In the genomic region with DNA sequence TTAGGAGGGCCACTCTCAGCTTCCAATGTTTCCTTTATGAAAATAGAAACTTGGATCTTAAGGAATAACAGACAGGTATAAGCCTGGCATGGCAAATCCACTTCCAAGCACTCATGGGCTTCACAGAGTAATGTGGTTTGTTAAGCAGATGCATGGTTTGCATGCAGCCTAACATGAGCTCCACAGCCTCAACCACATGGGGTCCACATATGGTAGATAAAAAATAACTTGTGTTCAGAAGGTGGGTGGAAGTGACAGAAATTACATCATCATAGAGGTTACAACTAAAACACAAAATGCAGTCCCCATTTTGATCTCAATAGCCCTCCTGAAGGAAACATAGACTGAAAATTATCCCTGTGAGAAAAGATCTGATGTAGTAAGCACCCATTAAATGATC, we compare ENCODE assay signal across 18 mouse cellular contexts.
A peak's percentile ranks its signal among the peaks of the same experiment; 100 is the strongest.
DNase-seq lines count a peak whose midpoint lies in the region; ATAC-seq and TF ChIP-seq lines count a peak whose summit lies in the region.
"Had no signal": no experiment of that assay in that cellular context is flagged by ENCODE, and none has a peak within 500 bp of the region (broad histone marks: within the 10 kb centered on the region; RNA-seq: fewer than 3 reads in every experiment).

No protein-coding gene starts in this region.

- no peak for ATAC-seq in neural tube, embryonic 15.5 days (ENCODE audit: low FRiP score)

- H3K36me3 ChIP-seq in neural tube, embryonic 15.5 days, result no peaks in the 10 kb centered on the region
- H3K36me3 ChIP-seq: embryonic facial prominence, embryonic 13.5 days; forebrain, embryonic 12.5 days; heart, embryonic 10.5 days; hindbrain, embryonic 13.5 days had no signal

- no peak overlapping the region for H3K4me3 ChIP-seq in layer of hippocampus, adult 2 months
- no peak overlapping the region for H3K4me3 ChIP-seq in neural tube, embryonic 15.5 days (replicated peaks)
- H3K4me3 ChIP-seq: embryonic facial prominence, embryonic 13.5 days; forebrain, embryonic 12.5 days; heart, embryonic 10.5 days; hindbrain, embryonic 13.5 days had no signal

- H3K9ac ChIP-seq in neural tube, embryonic 15.5 days (replicated peaks), result no peak overlapping the region
- H3K9ac ChIP-seq: embryonic facial prominence, embryonic 13.5 days; forebrain, embryonic 12.5 days; hindbrain, embryonic 13.5 days had no signal

- H3K9me3 ChIP-seq in neural tube, embryonic 15.5 days (replicated peaks), result no peaks in the 10 kb centered on the region
- H3K9me3 ChIP-seq: embryonic facial prominence, embryonic 13.5 days; forebrain, embryonic 12.5 days; heart, embryonic 10.5 days; hindbrain, embryonic 13.5 days had no signal

- DNase-seq in frontal cortex, adult 2 months (ENCODE audit: extremely low spot score in 1 of 2, low spot score in 1 of 2), result peak; percentile 17 to 54
- no peak for DNase-seq in frontal cortex, postnatal 14 days (ENCODE audit: low spot score in 2 of 2)
- peak; percentile 38 to 49 for DNase-seq in layer of hippocampus, adult 2 months (ENCODE audit: low spot score in 2 of 2)
- no peak for DNase-seq in layer of hippocampus, postnatal 25 days (ENCODE audit: extremely low spot score in 1 of 2, low spot score in 1 of 2)
- no peak for DNase-seq in neural tube, embryonic 10.5 days (ENCODE audit: extremely low spot score, low spot score)
- DNase-seq in telencephalon, adult 2 months (ENCODE audit: low read depth, low spot score), result peak; percentile 58
- no peak for DNase-seq in spleen, postnatal 4 days (ENCODE audit: low spot score in 2 of 2)
- DNase-seq: adrenal gland, postnatal 10 days; cerebellum, adult 18-20 months; cerebellum, adult 9-11 months; cerebellum, postnatal 36 days; gastrocnemius, postnatal 25 days; heart, postnatal 10 days had no signal

- 0 out of 2 replicates have a peak, but pooled peaks have one; percentile 7 for TF ChIP-seq CTCF in layer of hippocampus, adult 2 months (conservative IDR thresholded peaks at IDR 0.05)

- no peak overlapping the region for H3K4me2 ChIP-seq in neural tube, embryonic 15.5 days
- H3K4me2 ChIP-seq: embryonic facial prominence, embryonic 13.5 days; forebrain, embryonic 12.5 days; hindbrain, embryonic 13.5 days had no signal

- H3K27me3 ChIP-seq in neural tube, embryonic 15.5 days (replicated peaks), result no peaks in the 10 kb centered on the region
- H3K27me3 ChIP-seq: embryonic facial prominence, embryonic 13.5 days; forebrain, embryonic 12.5 days; hindbrain, embryonic 13.5 days had no signal

- H3K4me1 ChIP-seq in neural tube, embryonic 15.5 days, result peaks cover 17% of the 10 kb centered on the region

- H3K27ac ChIP-seq in layer of hippocampus, adult 2 months, result peak overlapping the region; percentile 85
- 0 out of 2 replicates have a peak overlapping the region, but pooled peaks have one; percentile 33 for H3K27ac ChIP-seq in neural tube, embryonic 15.5 days (replicated peaks)
- H3K27ac ChIP-seq: embryonic facial prominence, embryonic 13.5 days; forebrain, embryonic 12.5 days; heart, embryonic 10.5 days; hindbrain, embryonic 13.5 days had no signal

Comparison
In these comparisons a context has a peak if more than half of its experiments do, and no peak if none do; other contexts are left out.
1. DNase-seq: peak in frontal cortex, adult 2 months (2 of 2), layer of hippocampus, adult 2 months (2 of 2) and telencephalon, adult 2 months (single experiment); none in frontal cortex, postnatal 14 days (0 of 2), layer of hippocampus, postnatal 25 days (0 of 2), neural tube, embryonic 10.5 days (single experiment) and spleen, postnatal 4 days (0 of 2).